Mouse (Mus musculus) left cerebral cortex, adult 2 months (tissue): ENCODE data around the gene Mrps24. TPM values are rescaled to one million over a fixed set of nuclear protein-coding genes. Genes with fewer than 3 reads are reported as not detected.

Source experiments
- DNase-seq, 2 experiments: peaks; one replicate each; pipeline ENCODE4 v3.0.0; 2021 to 2022; ENCODE audit warnings: low spot score in 2 of 2, mixed read lengths in 1 of 2; ENCODE audit errors: extremely low spot score in 1 of 2
- H3K27ac ChIP-seq: fragments of 200-600 bp; 2 replicates; pipeline ENCODE4 v1.8.1; 2022
- H3K4me3 ChIP-seq: fragments of 200-600 bp; 2 replicates; pipeline ENCODE4 v1.8.1; 2022
- CTCF ChIP-seq: fragments of 200-600 bp; IDR thresholded peaks from 2 replicates; pipeline ENCODE4 v1.8.1; 2022; ENCODE audit warnings: antibody characterized with exemption, mild to moderate bottlenecking, moderate library complexity
- intact Hi-C: fragments of 180-260 bp; cut with DNase I; formaldehyde crosslinking; loops from one replicate; pipeline ENCODE4 v1.15.1; 2025
- long read RNA-seq, 2 experiments: library from polyadenylated mRNA; stranded (forward); transcript quantifications; one replicate each; pipeline ENCODE4 v2.0.0; 2021; ENCODE audit warnings: borderline mapping rate in 2 of 2
- total RNA-seq, 2 experiments: library from RNA; stranded (reverse); gene quantifications; 2 replicates each; pipeline ENCODE4 v1.2.3; 2021

Mrps24 gene
- total RNA-seq = 10 to 100 TPM; 54.9 to 67.2 TPM
- long read RNA-seq, experiment 1, transcript Mrps24-205 (4 exons, 995 nt) = major isoform, 32 of 46 reads
- long read RNA-seq, experiment 1, partial matches to known transcripts = 1 of 46 reads
- long read RNA-seq, experiment 1, other reads (novel, unspliced or antisense) = 5 of 46 reads
- long read RNA-seq, experiment 2, transcript Mrps24-205 (4 exons, 995 nt) = major isoform, 22 of 31 reads
- long read RNA-seq, experiment 2, transcript Mrps24-201 (3 exons, 700 nt) = minor isoform, 5 of 31 reads
- long read RNA-seq, experiment 2, partial matches to known transcripts = 1 of 31 reads
- long read RNA-seq, experiment 2, other reads (novel, unspliced or antisense) = 3 of 31 reads

- Histone ChIP-seq H3K4me3 (no peak within 1 kb of the TSS), H3K27ac (no peak within 1 kb of the TSS)
- peak in 1 of 2 experiments; percentile 8 for DNase-seq
- intact Hi-C loops = no loop called here
- TF ChIP-seq CTCF = no peak
These were observed at the start of gene Mrps24 for GRCm38 (mm10) chr11:5715630-5716105. Mrps24 (minus strand) TSS chr11:5715680.

GRCm38 (mm10) chr11:5762633-5762982 lies 47.1 kb upstream of the Mrps24 start:
- Histone ChIP-seq H3K27ac (peak overlapping the region; percentile 99), H3K4me3 (peak overlapping the region; percentile 80)
- intact Hi-C loops = loop anchor here (1.0 to 5.0 kb wide), 3 partner anchors 21 to 665 kb away; partner anchors contain the start of genes Dbnl, Ewsr1 and Rhbdd3
- no peak for DNase-seq
- TF ChIP-seq CTCF = no peak

GRCm38 (mm10) chr11:5761820-5762632 lies 46.5 kb upstream of the Mrps24 start, which contains the start of gene Urgcp:
Urgcp (minus strand) TSS chr11:5762376.
- H3K4me3 ChIP-seq = peak within 1 kb of the TSS; percentile 80
- no peak; the same call in 1 of the 2 replicates for TF ChIP-seq CTCF
- peak; percentile 90 to 91 for DNase-seq
- peak within 1 kb of the TSS; percentile 99 for H3K27ac ChIP-seq
- intact Hi-C loops = loop anchor here (1.0 to 5.0 kb wide), 3 partner anchors 21 to 665 kb away; partner anchors contain the start of genes Dbnl, Ewsr1 and Rhbdd3

GRCm38 (mm10) chr11:5753755-5754154 lies 38.3 kb upstream of the Mrps24 start:
- Histone ChIP-seq H3K4me3 (no peak overlapping the region), H3K27ac (no peak overlapping the region)
- TF ChIP-seq CTCF = no peak
- DNase-seq = no peak
- intact Hi-C loops = no loop called here

- TF ChIP-seq CTCF = no peak; the same call in 1 of the 2 replicates
- H3K4me3 ChIP-seq = no peak overlapping the region
- intact Hi-C loops = no loop called here
- no peak for DNase-seq
- H3K27ac ChIP-seq = no peak overlapping the region
These were observed 29.5 kb upstream of the Mrps24 start for GRCm38 (mm10) chr11:5744951-5745350.

- no peak for DNase-seq
- Histone ChIP-seq H3K27ac (no peak overlapping the region; the same call in 1 of the 2 replicates), H3K4me3 (no peak overlapping the region)
- intact Hi-C loops = no loop called here
- TF ChIP-seq CTCF = peak; percentile 29
These were observed 26.6 kb upstream of the Mrps24 start for GRCm38 (mm10) chr11:5742106-5742505.

- TF ChIP-seq CTCF = no peak
- H3K27ac ChIP-seq = peak overlapping the region; percentile 95
- peak; percentile 80 to 81 for DNase-seq
- peak overlapping the region; percentile 97 for H3K4me3 ChIP-seq
- intact Hi-C loops = loop anchor here (1.0 to 2.0 kb wide), 2 partner anchors 21 to 48 kb away; partner anchors contain the start of genes Dbnl and Urgcp
These were observed 25.6 kb upstream of the Mrps24 start for GRCm38 (mm10) chr11:5740965-5741627.

GRCm38 (mm10) chr11:5740599-5740964 lies 25.1 kb upstream of the Mrps24 start:
- intact Hi-C loops = loop anchor here (2.0 kb wide), 1 partner anchor 48 kb away; the partner anchor contains the start of gene Dbnl
- H3K27ac ChIP-seq = peak overlapping the region; percentile 95
- H3K4me3 ChIP-seq = peak overlapping the region; percentile 97
- peak in 1 of 2 experiments; percentile 30 for DNase-seq
- TF ChIP-seq CTCF = no peak

- Histone ChIP-seq H3K27ac (no peak overlapping the region; the same call in 1 of the 2 replicates), H3K4me3 (peak overlapping the region; percentile 97)
- intact Hi-C loops = loop anchor here (2.0 kb wide), 1 partner anchor 49 kb away; the partner anchor contains the start of gene Dbnl
- no peak for DNase-seq
- no peak for TF ChIP-seq CTCF
These were observed 24.4 kb upstream of the Mrps24 start for GRCm38 (mm10) chr11:5739846-5740245.

GRCm38 (mm10) chr11:5738888-5739632 lies 23.6 kb upstream of the Mrps24 start:
- no peak overlapping the region for H3K4me3 ChIP-seq
- intact Hi-C loops = no loop called here
- H3K27ac ChIP-seq = no peak overlapping the region
- TF ChIP-seq CTCF = no peak
- DNase-seq = no peak

GRCm38 (mm10) chr11:5737137-5737536 lies 21.7 kb upstream of the Mrps24 start:
- Histone ChIP-seq H3K27ac (no peak overlapping the region), H3K4me3 (no peak overlapping the region)
- DNase-seq = no peak
- TF ChIP-seq CTCF = no peak
- intact Hi-C loops = no loop called here
